Mouse (Mus musculus): ENCODE data around the gene Prr12. TPM values are rescaled to one million over a fixed set of nuclear protein-coding genes. Genes with fewer than 3 reads are reported as not detected.
A peak's percentile ranks its signal among the peaks of the same experiment; 100 is the strongest.

Prr12 gene
- polyA plus RNA-seq, 1 experiment from 2014 or later, result 11.3 TPM

DNA sequence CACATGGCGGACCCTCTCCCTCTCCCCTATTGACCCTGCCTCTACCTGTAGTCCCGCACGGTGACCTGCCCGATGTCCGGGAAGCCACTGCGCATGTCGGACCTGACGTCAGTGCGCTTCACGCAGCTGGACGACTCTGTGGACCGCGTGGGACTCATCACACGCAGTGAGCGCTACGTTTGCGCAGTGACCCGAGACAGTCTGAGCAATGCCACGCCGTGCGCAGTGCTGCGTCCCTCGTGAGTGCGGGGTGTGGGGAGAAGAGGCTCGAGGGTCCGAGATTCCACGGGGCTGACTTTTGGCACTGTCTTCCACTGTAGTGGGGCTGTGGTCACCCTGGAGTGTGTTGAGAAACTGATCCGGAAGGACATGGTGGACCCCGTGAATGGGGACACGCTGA is 23.8 kb upstream of the Prr12 start:
- H3K4me3 ChIP-seq (replicated peaks), result no peak overlapping the region
- no peak overlapping the region for H3K9ac ChIP-seq
- H3K27me3 ChIP-seq, result no peaks in the 10 kb centered on the region
- no peak overlapping the region for H3K4me2 ChIP-seq
- no peaks in the 10 kb centered on the region for H3K9me3 ChIP-seq (replicated peaks)
- no peak for ATAC-seq (replicated peaks; ENCODE audit: low FRiP score)
- no peak overlapping the region for H3K27ac ChIP-seq
- H3K4me1 ChIP-seq, result peaks cover 18% of the 10 kb centered on the region
- H3K36me3 ChIP-seq, result peaks cover 49% of the 10 kb centered on the region
- WGBS, result 86% methylated on average over 30 of the region's 30 CpGs

DNA sequence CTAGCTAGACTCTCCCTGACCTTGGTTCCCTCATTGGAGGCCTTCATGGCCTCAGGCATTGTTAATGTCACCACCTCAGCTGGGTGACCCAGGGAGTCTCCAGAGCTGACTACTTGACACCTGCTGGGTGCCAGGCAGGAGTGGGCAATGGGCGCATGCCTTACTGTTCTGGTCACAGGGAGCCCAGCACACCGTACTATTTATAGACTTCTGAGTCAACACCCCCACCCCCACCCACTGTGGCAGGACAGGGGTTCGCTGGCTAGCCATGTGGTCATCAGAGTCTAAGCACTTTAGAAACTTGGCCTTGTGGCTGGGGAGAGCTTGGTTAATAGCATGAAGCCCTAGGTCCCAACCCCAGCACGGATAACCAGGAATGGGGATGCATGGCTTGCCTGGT is 22.7 kb upstream of the Prr12 start:
- Histone ChIP-seq H3K4me3 (replicated peaks) (no peak overlapping the region), H3K27ac (no peak overlapping the region), H3K4me2 (no peak overlapping the region), H3K4me1 (peaks cover 13% of the 10 kb centered on the region), H3K27me3 (no peaks in the 10 kb centered on the region), H3K9ac (no peak overlapping the region), H3K9me3 (replicated peaks) (no peaks in the 10 kb centered on the region), H3K36me3 (peaks cover 43% of the 10 kb centered on the region)
- no peak for ATAC-seq (replicated peaks; ENCODE audit: low FRiP score)
- WGBS, result 67% methylated on average over 4 of the region's 4 CpGs

DNA sequence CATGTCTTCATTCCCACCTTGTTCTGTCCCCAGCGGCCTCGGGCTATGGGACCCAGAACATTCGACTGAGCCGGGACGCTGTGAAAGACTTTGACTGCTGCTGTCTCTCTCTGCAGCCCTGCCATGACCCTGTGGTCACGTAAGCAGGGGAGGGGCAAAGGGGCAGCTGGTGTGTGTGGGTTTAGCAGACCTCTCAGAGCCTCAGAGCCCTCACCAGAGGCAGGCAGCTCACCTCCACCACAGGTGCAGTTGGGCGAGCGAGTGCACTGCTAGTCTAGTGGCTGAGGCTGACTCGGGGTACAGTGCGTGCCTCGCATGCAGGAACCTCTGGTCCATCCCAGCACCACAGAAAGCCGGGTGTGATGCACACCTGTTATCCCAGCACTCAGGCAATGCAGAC is 21.3 kb upstream of the Prr12 start:
- Histone ChIP-seq H3K27me3 (no peaks in the 10 kb centered on the region), H3K9me3 (replicated peaks) (no peaks in the 10 kb centered on the region), H3K36me3 (peaks cover 43% of the 10 kb centered on the region), H3K9ac (no peak overlapping the region), H3K4me2 (no peak overlapping the region), H3K4me3 (replicated peaks) (no peak overlapping the region), H3K27ac (no peak overlapping the region), H3K4me1 (peaks cover 9% of the 10 kb centered on the region)
- no peak for ATAC-seq (replicated peaks; ENCODE audit: low FRiP score)
- WGBS, result 86% methylated on average over 12 of the region's 12 CpGs

DNA sequence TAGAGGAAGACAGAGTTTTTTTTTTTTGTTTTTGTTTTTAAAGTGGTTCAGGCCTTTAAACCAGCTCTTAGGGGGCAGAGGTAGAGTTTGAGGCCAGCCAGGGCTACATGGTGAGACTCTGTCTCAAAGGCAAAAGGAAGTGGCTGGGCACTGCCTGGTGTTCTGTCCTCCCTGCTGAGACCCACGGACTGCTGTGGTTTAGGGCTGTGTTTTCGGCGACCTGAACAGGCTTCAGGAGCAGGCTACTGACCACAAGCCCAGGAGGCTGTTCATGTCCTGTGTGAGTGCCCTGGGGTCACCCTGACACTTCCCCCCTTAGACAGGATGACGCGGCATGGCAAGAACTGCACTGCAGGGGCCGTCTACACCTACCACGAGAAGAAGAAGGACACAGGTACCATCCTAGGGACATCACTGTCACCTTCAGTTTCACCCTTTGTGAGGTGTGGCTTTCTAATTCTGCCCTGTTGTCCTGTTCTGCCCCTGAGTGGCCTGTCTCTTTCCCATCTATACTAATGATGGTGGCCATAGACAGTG is 20.6 kb upstream of the Prr12 start:
- ATAC-seq (replicated peaks; ENCODE audit: low FRiP score), result no peak
- WGBS, result 79% methylated on average over 7 of the region's 7 CpGs
- Histone ChIP-seq H3K27ac (no peak overlapping the region), H3K9me3 (replicated peaks) (no peaks in the 10 kb centered on the region), H3K4me3 (replicated peaks) (no peak overlapping the region), H3K27me3 (no peaks in the 10 kb centered on the region), H3K9ac (no peak overlapping the region), H3K4me2 (no peak overlapping the region), H3K4me1 (peaks cover 9% of the 10 kb centered on the region), H3K36me3 (peaks cover 43% of the 10 kb centered on the region)

DNA sequence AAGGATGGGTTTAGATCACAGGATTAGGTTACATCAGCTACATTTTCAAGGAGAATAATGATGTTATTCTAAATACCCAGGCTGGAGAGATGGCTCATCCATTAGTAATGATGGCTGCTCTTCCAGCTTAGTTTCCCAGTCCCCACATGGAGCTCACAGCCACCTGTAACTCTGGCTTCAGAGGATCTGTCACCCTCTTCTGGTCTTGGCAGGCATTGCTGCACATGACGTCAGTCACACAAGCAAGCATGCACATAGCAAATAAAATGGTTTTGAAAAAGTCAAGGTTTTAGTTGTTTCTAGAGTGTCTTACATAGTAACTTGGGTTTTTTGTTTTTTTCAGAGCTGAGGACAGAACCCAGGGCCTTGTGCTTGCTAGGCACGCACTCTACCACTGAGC is 19.5 kb upstream of the Prr12 start:
- WGBS, result 93% methylated on average over 2 of the region's 2 CpGs
- Histone ChIP-seq H3K9ac (no peak overlapping the region), H3K27ac (no peak overlapping the region)

DNA sequence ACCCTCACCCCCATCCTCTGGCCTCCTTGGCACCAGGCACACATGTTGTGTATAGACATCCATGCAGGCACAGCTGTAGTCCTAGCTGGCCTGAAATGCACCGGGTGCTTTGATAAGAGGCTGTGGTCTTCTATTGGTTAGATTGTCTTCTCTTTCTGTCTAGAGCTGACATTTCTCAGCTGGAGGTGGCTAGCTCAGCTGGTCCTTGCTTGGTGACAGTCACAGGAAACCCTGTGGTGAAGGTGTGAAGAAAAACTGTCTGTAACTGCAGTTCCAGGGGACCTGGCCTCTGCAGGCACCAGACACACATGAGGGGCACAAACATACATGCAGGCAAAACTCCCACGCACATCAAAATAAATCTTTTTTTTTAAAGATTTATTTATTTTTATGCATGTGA is 17.0 kb upstream of the Prr12 start:
- H3K4me3 ChIP-seq (replicated peaks), result no peak overlapping the region
- H3K4me1 ChIP-seq, result 0 out of 2 replicates have a peak, but pooled peaks cover 5% of the 10 kb centered on the region
- H3K9ac ChIP-seq, result no peak overlapping the region
- no peak overlapping the region for H3K27ac ChIP-seq
- 85% methylated on average over 2 of the region's 2 CpGs for WGBS
- no peaks in the 10 kb centered on the region for H3K27me3 ChIP-seq
- ATAC-seq (replicated peaks; ENCODE audit: low FRiP score), result no peak
- no peak overlapping the region for H3K4me2 ChIP-seq
- H3K36me3 ChIP-seq, result peaks cover 12% of the 10 kb centered on the region
- H3K9me3 ChIP-seq (replicated peaks), result no peaks in the 10 kb centered on the region

More for the DNA sequence above, 19.5 kb upstream of the Prr12 start:
- no peak for ATAC-seq (replicated peaks; ENCODE audit: low FRiP score)
- Histone ChIP-seq H3K4me3 (replicated peaks) (no peak overlapping the region), H3K9me3 (replicated peaks) (no peaks in the 10 kb centered on the region), H3K4me2 (no peak overlapping the region), H3K36me3 (peaks cover 36% of the 10 kb centered on the region), H3K4me1 (peaks cover 9% of the 10 kb centered on the region), H3K27me3 (no peaks in the 10 kb centered on the region)

DNA sequence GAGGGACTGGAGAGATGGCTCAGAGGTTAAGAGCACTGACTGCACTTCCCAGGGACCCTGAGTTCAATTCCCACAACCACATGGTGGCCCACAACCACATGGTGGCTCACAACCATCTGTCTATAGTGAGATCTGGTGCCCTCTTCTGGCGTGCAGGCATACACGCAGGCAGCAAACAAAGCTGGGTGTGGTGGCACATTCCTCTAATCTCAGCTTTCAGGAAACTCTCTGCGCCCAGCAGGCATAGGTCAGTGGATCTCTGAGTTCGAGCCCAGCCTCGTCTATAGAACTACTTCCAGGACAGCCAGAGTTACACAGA is 15.3 kb upstream of the Prr12 start:
- peaks cover 11% of the 10 kb centered on the region for H3K4me1 ChIP-seq
- H3K27me3 ChIP-seq, result no peaks in the 10 kb centered on the region
- H3K4me2 ChIP-seq, result no peak overlapping the region
- no peaks in the 10 kb centered on the region for H3K36me3 ChIP-seq
- ATAC-seq (replicated peaks; ENCODE audit: low FRiP score), result 0 out of 2 replicates have a peak, but pooled peaks have one; percentile 12
- H3K9ac ChIP-seq, result no peak overlapping the region
- H3K27ac ChIP-seq, result no peak overlapping the region
- H3K9me3 ChIP-seq (replicated peaks), result no peaks in the 10 kb centered on the region
- WGBS, result 30% methylated on average over 5 of the region's 5 CpGs
- H3K4me3 ChIP-seq (replicated peaks), result no peak overlapping the region

DNA sequence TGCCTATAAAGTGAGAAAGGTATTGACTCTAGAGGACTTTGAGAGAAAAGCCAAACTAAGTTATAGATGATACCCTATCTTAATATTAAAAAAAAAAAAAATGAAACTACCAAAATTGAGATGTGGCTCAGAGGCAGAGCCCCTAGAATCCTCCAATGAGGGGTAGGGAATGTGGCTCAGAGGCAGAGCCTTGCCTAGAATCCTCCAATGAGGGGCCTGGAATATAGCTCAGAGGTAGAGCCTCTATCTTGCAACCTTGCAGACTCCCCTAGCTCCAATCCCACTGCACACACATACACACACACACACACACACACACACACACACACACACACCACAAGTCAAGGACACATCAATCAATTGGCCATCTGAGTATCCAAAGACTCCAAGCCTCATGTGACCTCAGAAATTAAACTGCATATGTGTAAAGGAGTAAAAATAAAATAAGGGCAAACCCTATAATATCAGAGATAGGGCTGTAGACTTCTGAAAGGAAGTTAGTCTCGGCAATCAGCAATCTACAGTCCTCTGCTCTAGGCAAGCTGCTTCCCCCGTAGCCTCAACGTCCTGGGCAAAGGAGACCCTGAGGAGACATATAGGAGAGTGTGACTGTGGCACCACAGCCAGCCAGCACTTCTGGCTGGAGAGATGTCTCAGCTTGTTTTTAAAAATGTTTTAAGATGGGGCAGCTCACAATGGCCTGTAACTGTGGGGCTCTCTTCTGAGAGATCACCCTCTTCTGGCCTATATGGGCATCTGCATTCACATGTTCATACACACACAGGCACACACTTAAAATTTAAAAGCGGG is 14.7 kb upstream of the Prr12 start:
- no peak overlapping the region for H3K4me3 ChIP-seq (replicated peaks)

DNA sequence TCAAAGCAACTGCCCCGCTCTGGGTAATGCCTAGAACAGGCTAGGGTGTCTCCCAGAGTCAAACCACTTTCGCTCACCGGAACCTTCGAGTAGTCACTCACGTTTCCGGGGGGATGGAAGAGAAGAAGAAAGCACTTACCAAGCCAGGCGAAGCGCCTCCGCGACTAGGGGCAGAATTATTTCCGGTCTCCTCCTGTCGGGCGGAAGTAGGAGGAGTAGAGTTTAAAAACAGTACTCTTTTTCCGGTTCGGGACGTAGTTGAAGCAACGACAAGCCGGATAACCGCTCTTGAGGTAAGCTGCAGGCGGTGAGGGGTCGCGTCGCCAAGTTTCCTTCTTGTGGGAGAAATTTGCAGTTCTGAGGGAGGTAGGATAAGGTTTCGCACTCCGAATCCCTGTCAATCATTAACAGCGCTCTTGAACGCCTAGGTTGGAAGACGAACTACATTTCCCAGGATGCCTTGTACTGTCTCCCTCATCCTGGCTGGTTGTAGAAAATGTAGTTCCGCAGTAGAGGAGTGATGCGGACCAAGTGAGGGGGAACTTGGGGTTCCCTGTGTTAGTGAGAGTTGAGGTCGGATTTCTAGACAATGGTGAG is 9.7 kb upstream of the Prr12 start, which contains the start of the genes Nosip and Prrg2:
Gene Nosip (plus strand): TSS at position 191 of the 597 bp plus-strand sequence.
Gene Prrg2 (minus strand): TSS at position 439 of the 597 bp plus-strand sequence.
- H3K9ac ChIP-seq, result peak within 1 kb of the TSS; percentile 64
- H3K36me3 ChIP-seq, result peaks cover 10% of the 10 kb centered on the region; the same call in 1 of the 2 replicates
- peak within 1 kb of the TSS; percentile 99 for H3K27ac ChIP-seq
- peaks cover 34% of the 10 kb centered on the region for H3K4me1 ChIP-seq
- H3K9me3 ChIP-seq (replicated peaks), result no peaks in the 10 kb centered on the region
- ATAC-seq (replicated peaks; ENCODE audit: low FRiP score), result peak; percentile 86
- H3K4me2 ChIP-seq, result peak within 1 kb of the TSS; percentile 75
- H3K4me3 ChIP-seq (replicated peaks), result peak within 1 kb of the TSS; percentile 90
- under 1% methylated on average over 31 of the region's 31 CpGs for WGBS
- no peaks in the 10 kb centered on the region for H3K27me3 ChIP-seq

More for the DNA sequence above, 14.7 kb upstream of the Prr12 start:
- Histone ChIP-seq H3K4me2 (no peak overlapping the region), H3K9ac (no peak overlapping the region), H3K27ac (no peak overlapping the region), H3K9me3 (replicated peaks) (no peaks in the 10 kb centered on the region), H3K4me1 (peaks cover 12% of the 10 kb centered on the region), H3K27me3 (no peaks in the 10 kb centered on the region), H3K36me3 (no peaks in the 10 kb centered on the region)
- 0 out of 2 replicates have a peak, but pooled peaks have one; percentile 7 for ATAC-seq (replicated peaks; ENCODE audit: low FRiP score)
- 80% methylated on average over 4 of the region's 4 CpGs for WGBS

DNA sequence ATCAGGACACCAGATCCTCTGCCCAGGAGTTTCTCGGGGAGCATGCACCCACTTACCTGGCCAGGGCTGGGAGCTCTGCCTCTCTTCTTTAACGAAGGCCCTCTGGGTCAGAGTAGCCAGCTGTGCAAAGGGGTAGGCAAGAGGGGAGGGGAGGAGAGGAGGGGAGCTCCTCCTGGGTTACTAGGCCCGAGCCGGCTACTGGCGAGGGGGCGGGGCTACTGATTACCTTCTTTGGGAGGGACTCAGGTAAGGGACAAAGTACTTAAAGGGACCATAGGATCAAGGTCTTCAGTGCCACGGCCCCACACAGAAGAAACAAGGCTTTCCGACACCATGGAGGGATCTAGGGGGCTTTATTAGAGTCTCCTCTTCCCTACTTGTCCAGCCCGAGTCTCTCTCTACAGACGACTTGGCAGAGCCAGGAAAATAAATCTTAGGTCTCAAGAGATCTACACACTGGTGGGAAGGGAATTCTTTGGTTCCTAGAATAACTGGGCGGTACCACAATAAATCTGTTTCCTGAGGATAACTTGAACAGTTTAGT is 8.9 kb upstream of the Prr12 start:
- H3K4me3 ChIP-seq (replicated peaks), result peak overlapping the region; percentile 90
- peak overlapping the region; percentile 59 for H3K9ac ChIP-seq
- no peaks in the 10 kb centered on the region for H3K27me3 ChIP-seq
- H3K4me2 ChIP-seq, result peak overlapping the region; percentile 75
- H3K4me1 ChIP-seq, result peaks cover 34% of the 10 kb centered on the region
- WGBS, result 6% methylated on average over 11 of the region's 11 CpGs
- ATAC-seq (replicated peaks; ENCODE audit: low FRiP score), result peak; percentile 38
- H3K27ac ChIP-seq, result peak overlapping the region; percentile 99
- H3K9me3 ChIP-seq (replicated peaks), result no peaks in the 10 kb centered on the region
- H3K36me3 ChIP-seq, result peaks cover 10% of the 10 kb centered on the region; the same call in 1 of the 2 replicates

DNA sequence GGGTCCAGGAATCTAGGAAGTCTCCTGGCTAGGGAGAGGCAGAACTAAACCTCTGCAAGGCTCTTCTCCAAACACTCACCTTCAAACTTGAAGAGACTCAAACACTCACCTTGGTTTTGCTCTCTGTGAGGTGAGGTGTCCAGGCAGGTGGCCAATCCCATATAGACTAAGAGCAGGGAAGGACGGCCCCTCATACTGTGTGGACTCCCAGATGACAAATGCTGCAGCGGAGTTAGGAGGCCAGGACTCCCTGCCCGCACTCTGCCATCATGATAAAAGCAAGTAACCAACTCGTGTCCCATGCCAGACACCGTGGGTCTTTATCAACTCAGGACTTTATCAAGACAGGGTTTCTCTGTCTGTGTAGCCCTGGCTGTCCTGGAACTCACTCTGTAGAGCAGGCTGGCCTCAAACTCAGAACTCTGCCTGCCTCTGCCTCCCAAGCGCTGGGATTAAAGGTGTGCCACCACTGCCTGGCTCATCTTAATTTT is 8.0 kb upstream of the Prr12 start:
- Histone ChIP-seq H3K27me3 (no peaks in the 10 kb centered on the region), H3K9ac (no peak overlapping the region), H3K4me1 (peaks cover 34% of the 10 kb centered on the region), H3K4me3 (replicated peaks) (0 out of 2 replicates have a peak overlapping the region, but pooled peaks have one; percentile 14), H3K36me3 (peaks cover 10% of the 10 kb centered on the region; the same call in 1 of the 2 replicates), H3K4me2 (peak overlapping the region; percentile 75), H3K27ac (peak overlapping the region; percentile 99; the same call in 1 of the 2 replicates), H3K9me3 (replicated peaks) (no peaks in the 10 kb centered on the region)
- ATAC-seq (replicated peaks; ENCODE audit: low FRiP score), result no peak
- WGBS, result 90% methylated on average over 6 of the region's 6 CpGs

All from kidney, embryonic 15.5 days (tissue).